Mouse (Mus musculus) MEL (cell line): ENCODE measurements around the gene Alpk1.

ENCODE experiments used
- CTCF ChIP-seq, 3 experiments: IDR thresholded peaks in 2 of 3; conservative IDR thresholded peaks in 1 of 3; 2 replicates each; pipeline ENCODE4 v1.5.1; 2011 to 2012; ENCODE audit warnings: low read length in 3 of 3, low read depth in 2 of 3, mild to moderate bottlenecking in 2 of 3, improper control_type of control experiment in 1 of 3, inconsistent platforms in 1 of 3, mixed read lengths in 1 of 3, moderate library complexity in 1 of 3; ENCODE audit not compliant: control insufficient read depth in 1 of 3, insufficient read depth in 1 of 3, poor library complexity in 1 of 3, severe bottlenecking in 1 of 3
- E2F4 ChIP-seq: IDR thresholded peaks from 2 replicates; pipeline ENCODE4 v1.6.1; 2011; ENCODE audit warnings: low read depth, low read length, improper control_type of control experiment, borderline replicate concordance
- MAX ChIP-seq: IDR thresholded peaks from 2 replicates; pipeline ENCODE4 v1.6.1; 2011; ENCODE audit warnings: low read length, improper control_type of control experiment
- RAD21 ChIP-seq: IDR thresholded peaks from 2 replicates; pipeline ENCODE4 v1.6.1; 2011; ENCODE audit warnings: mild to moderate bottlenecking, low read depth, low read length, improper control_type of control experiment
- ZC3H11A ChIP-seq: IDR thresholded peaks from 2 replicates; pipeline ENCODE4 v1.6.1; 2012; ENCODE audit warnings: low read depth, mild to moderate bottlenecking, inconsistent platforms, low read length, improper control_type of control experiment

DNA sequence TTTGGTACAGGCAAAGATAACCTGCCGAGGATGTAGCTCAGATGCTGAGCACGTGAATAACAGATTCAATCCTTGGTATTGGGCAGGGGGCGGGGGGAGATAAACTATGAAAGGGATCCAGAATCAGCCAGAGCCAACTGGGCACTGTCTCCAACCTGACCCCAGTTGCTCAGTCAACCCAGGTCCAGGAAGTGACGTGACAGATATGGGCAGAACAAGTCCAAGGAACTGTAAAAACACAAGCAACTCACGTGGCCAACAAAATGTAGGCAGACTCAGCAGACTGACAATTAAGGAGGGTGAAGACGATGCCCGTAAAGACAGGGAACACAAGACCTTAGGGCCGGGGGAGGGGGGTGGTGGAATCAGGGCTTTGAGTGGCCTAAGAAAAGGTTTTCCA lies 17.9 kb downstream of the Alpk1 start:
- TF ChIP-seq CTCF (IDR thresholded peaks at IDR 0.05 in 2 of 3, conservative IDR thresholded peaks at IDR 0.05 in 1 of 3; ENCODE audit: control insufficient read depth in 1 of 3, insufficient read depth in 1 of 3, low read depth in 2 of 3, low read length in 3 of 3, poor library complexity in 1 of 3, severe bottlenecking in 1 of 3) (no peak), MAX (no peak), ZC3H11A (no peak), E2F4 (no peak), RAD21 (no peak)
